In the genomic region with DNA sequence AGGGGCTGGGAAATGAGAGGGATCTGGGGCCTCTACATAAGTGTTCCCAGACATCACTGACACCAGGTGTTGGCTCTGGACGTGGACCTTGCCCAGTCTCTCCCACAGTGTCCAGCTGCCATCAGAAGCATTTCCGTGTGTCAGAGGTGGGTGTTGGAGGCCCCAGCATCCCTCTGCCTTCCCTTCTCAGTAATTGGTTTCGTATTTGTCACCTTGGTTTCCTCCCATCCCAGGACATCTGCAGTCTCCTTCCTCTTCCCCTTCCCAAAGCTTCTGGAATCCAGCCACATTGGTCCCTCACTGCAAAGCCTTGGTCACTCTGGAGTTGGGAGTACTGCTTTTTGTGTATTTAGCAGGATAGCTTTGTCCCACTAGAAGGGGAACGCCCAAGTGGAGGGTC, we compare ENCODE assay signal across 12 mouse cellular contexts.
DNase-seq lines count a peak whose midpoint lies in the region; ATAC-seq and TF ChIP-seq lines count a peak whose summit lies in the region.
"Had no signal": no experiment of that assay in that cellular context is flagged by ENCODE, and none has a peak within 500 bp of the region (broad histone marks: within the 10 kb centered on the region; RNA-seq: fewer than 3 reads in every experiment).

No protein-coding gene starts in this region.

- intact Hi-C loops in gastrocnemius, adult 2 months (cut with DNase I), result no loop called here

- peak overlapping the region; percentile 65 for H3K27ac ChIP-seq in gastrocnemius, adult 2 months
- H3K27ac ChIP-seq in lung, postnatal 0 days (ENCODE audit: low read length), result peak overlapping the region; percentile 49
- H3K27ac ChIP-seq: hindbrain, embryonic 14.5 days; midbrain, embryonic 10.5 days had no signal

- H3K4me3 ChIP-seq in gastrocnemius, adult 2 months, result peak overlapping the region; percentile 43
- no peak overlapping the region for H3K4me3 ChIP-seq in lung, postnatal 0 days (ENCODE audit: low read depth, low read length)
- H3K4me3 ChIP-seq: midbrain, embryonic 10.5 days had no signal

- H3K27me3 ChIP-seq in lung, postnatal 0 days (replicated peaks; ENCODE audit: insufficient read depth, low read length), result no peaks in the 10 kb centered on the region

- H3K4me1 ChIP-seq in lung, postnatal 0 days (ENCODE audit: insufficient read depth, low read depth, low read length), result peaks cover 45% of the 10 kb centered on the region

- TF ChIP-seq CTCF in gastrocnemius, adult 2 months (IDR thresholded peaks at IDR 0.05), result no peak
- no peak for TF ChIP-seq CTCF in lung, postnatal 0 days (IDR thresholded peaks at IDR 0.05)

- no peak overlapping the region for H3K9ac ChIP-seq in lung, postnatal 0 days (replicated peaks; ENCODE audit: low read depth)
- H3K9ac ChIP-seq: hindbrain, embryonic 14.5 days had no signal

- 55% methylated on average over 4 of the region's 4 CpGs for WGBS in lung, postnatal 0 days

- ATAC-seq in lung, postnatal 0 days, result peak; percentile 12; the same call in 1 of the 2 replicates
- ATAC-seq: forebrain, embryonic 16.5 days had no signal

- DNase-seq in gastrocnemius, adult 2 months, result no peak
- no peak for DNase-seq in gastrocnemius, postnatal 25 days
- DNase-seq in lung, postnatal 0 days (ENCODE audit: low spot score), result no peak
- no peak for DNase-seq in lung, adult 18-20 months
- DNase-seq in T-cell, adult 2 months (ENCODE audit: low spot score), result peak; percentile 7
- peak; percentile 65 for DNase-seq in kidney, postnatal 14 days
- DNase-seq in ovary, adult 18-20 months (ENCODE audit: low spot score), result no peak
- DNase-seq in natural killer cell, adult 2 months (ENCODE audit: low spot score in 2 of 2), result no peak
- DNase-seq: liver had no signal

- H3K4me2 ChIP-seq in lung, postnatal 0 days (replicated peaks; ENCODE audit: low read depth, low read length), result no peak overlapping the region
- H3K4me2 ChIP-seq: hindbrain, embryonic 14.5 days had no signal

- no peaks in the 10 kb centered on the region for H3K9me3 ChIP-seq in lung, postnatal 0 days (ENCODE audit: low read length)

- no peaks in the 10 kb centered on the region for H3K36me3 ChIP-seq in lung, postnatal 0 days (ENCODE audit: insufficient read depth, low read length)
- H3K36me3 ChIP-seq: midbrain, embryonic 10.5 days had no signal

- TF ChIP-seq EP300 in lung, postnatal 0 days (IDR thresholded peaks at IDR 0.05), result no peak

Comparison
In these comparisons a context has a peak if more than half of its experiments do, and no peak if none do; other contexts are left out.
1. DNase-seq: peak in T-cell, adult 2 months (single experiment) and kidney, postnatal 14 days (single experiment); none in gastrocnemius, adult 2 months (single experiment), gastrocnemius, postnatal 25 days (single experiment), lung, postnatal 0 days (single experiment), lung, adult 18-20 months (0 of 2), ovary, adult 18-20 months (single experiment) and natural killer cell, adult 2 months (0 of 2).